Mouse (Mus musculus): Measurements from ENCODE around the gene Hapln2. TPM values are rescaled to one million over a fixed set of nuclear protein-coding genes. Genes with fewer than 3 reads are reported as not detected.

The Hapln2 gene
- polyA plus RNA-seq, 1 experiment from 2014 or later = not detected

DNA sequence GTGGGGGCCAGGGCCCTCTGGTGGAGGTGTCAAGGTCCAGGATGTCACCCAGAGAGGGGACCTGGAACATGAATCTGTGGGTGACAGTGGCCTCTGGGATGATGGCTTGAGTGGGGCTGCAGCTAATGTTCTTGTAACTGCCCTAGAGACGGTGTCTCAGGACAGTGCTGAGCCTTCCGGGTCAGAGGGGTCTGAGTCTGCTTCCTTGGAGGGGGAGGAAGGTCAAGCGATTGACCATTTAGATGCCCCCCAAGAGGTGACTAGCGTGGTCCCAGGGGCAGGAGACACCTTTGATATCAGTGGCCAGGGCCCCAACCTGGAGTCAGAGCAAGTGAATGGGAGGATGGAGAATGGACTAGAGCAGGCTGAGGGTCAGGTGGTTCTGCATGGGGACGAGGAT lies 47.9 kb downstream of the Hapln2 start:
- Histone ChIP-seq H3K4me3 (ENCODE audit: inconsistent target) (no peak overlapping the region), H3K36me3 (ENCODE audit: inconsistent target) (no peaks in the 10 kb centered on the region), H3K79me2 (ENCODE audit: inconsistent target) (no peaks in the 10 kb centered on the region), H3K27ac (no peak overlapping the region)
- 93% methylated on average over 5 of the region's 5 CpGs for WGBS (ENCODE audit: missing documents)

DNA sequence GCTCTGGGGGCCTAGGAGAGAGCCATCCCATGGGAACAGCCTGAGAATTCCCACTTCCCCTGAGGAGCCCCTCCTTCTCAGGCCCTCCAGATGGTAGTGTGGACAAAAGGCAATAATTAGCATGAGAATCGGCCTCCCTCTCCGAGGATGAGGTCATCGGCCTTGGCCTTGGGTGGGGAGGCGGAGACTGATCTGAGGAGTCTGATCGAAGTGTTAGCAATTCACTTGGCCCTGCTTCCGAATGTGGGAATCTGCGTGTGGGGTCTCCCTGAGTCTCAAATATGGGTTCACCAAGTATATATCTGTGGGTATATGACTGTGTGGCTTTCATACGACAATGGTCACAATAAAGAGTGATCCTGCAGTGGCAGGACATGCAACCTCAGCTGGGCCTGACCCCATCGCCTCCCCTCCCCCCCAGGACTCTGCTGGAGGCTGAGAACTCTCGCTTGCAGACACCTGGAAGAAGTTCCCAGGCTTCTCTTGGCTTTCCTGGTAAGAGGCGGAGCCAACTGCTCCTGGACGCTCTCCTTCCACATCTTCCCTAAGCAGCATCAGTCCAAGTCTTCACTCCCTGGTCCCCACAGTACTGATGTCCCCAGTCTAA lies 52.9 kb downstream of the Hapln2 start:
- H3K27ac ChIP-seq = no peak overlapping the region
- 93% methylated on average over 12 of the region's 12 CpGs for WGBS (ENCODE audit: missing documents)
- no peaks in the 10 kb centered on the region for H3K36me3 ChIP-seq (ENCODE audit: inconsistent target)
- H3K4me3 ChIP-seq (ENCODE audit: inconsistent target) = no peak overlapping the region
- no peaks in the 10 kb centered on the region for H3K79me2 ChIP-seq (ENCODE audit: inconsistent target)

DNA sequence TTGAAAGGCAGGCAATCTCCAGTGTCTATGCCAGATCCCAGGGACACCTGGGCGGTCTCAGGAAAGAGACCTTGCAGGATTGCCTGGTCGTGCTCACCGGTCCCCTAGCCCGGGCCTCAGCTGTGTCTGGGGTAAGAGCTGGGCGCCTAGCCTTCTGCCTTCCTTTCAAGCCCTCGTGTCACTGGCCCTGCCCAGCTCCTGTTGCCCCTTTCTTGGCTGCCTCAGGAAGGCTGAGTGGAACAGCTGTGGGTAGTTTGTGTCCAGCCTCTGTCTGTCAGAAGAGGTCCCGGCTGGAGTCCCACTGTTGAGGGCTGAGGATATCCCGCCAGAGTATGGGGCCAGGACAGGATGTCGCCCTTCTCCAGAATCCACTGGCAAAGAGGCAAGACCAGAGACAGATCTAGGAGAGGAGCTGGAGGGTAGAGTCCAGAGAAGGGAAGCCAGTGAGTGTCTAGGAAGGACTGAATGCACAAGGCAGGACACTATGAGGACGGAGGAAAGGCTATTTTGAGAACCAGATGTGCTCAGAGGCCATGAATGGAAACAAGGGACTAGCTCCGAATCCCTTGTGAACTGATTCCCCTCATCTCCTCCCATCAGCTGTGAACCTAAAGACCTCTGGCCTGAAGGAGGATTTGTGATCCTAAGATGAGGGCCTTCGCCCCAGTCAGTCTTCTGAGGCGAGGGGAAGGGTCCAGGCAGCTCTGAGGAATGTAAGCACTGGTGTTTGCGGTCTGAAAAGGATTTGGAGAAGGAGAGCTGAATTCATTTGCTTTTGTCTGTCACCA lies 53.6 kb downstream of the Hapln2 start:
- H3K27ac ChIP-seq = no peak overlapping the region
- 90% methylated on average over 14 of the region's 14 CpGs for WGBS (ENCODE audit: missing documents)

DNA sequence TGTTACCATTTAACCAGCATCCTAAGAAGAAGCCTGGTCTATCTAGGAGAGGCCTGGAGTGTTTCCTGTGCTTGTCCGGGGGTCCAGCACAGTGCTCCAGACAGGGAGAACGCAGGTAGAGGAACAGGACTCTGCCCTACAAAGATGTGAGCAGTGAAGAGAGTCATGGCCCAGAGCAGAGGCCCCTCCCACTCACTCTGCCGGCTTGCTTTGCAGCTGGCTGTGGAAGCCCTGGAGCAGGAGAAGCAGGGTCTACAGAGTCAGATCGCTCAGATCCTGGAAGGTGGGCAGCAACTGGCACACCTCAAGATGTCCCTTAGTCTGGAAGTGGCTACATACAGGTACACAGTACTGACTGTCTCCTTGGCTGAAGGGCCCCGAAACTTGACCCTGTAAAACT lies 54.6 kb downstream of the Hapln2 start:
- Histone ChIP-seq H3K79me2 (ENCODE audit: inconsistent target) (no peaks in the 10 kb centered on the region), H3K27ac (no peak overlapping the region), H3K4me3 (ENCODE audit: inconsistent target) (no peak overlapping the region), H3K36me3 (ENCODE audit: inconsistent target) (no peaks in the 10 kb centered on the region)
- 79% methylated on average over 5 of the region's 5 CpGs for WGBS (ENCODE audit: missing documents)

More for the DNA sequence above, 53.6 kb downstream of the Hapln2 start:
- Histone ChIP-seq H3K36me3 (ENCODE audit: inconsistent target) (no peaks in the 10 kb centered on the region), H3K79me2 (ENCODE audit: inconsistent target) (no peaks in the 10 kb centered on the region), H3K4me3 (ENCODE audit: inconsistent target) (no peak overlapping the region)

DNA sequence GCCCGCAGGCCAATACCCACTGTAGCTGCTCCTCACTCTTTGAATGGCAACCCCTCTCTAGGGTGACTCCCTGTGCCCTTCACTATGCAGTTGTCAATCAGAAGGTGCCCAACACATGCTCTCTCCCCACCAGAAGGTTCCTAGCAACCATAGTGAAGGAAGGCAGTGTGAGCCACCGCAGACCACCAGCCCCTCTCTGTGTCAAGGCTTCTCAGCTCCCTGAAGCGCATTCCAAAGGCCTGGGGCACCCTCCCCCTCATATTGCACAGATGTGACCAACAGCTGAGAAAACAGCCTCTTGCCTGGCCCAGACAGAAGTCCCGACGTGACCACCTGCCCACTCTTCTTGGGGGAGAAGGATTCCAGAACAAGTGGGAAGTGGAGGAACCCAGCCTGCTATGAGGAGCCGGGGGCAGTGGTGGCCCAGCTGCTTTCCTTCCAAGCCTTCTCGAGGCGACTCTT lies 55.1 kb downstream of the Hapln2 start:
- no peaks in the 10 kb centered on the region for H3K79me2 ChIP-seq (ENCODE audit: inconsistent target)
- no peak overlapping the region for H3K27ac ChIP-seq
- 82% methylated on average over 6 of the region's 8 CpGs for WGBS (ENCODE audit: missing documents)
- no peak overlapping the region for H3K4me3 ChIP-seq (ENCODE audit: inconsistent target)
- H3K36me3 ChIP-seq (ENCODE audit: inconsistent target) = no peaks in the 10 kb centered on the region

Other genes starting within 250 kb of the Hapln2 start
- gene Ntrk1, start 232.4 kb downstream of the Hapln2 start, polyA plus RNA-seq (2018) = not detected in 3 replicates
- gene Insrr, start 230.6 kb downstream of the Hapln2 start, polyA plus RNA-seq (2018) = not detected in 3 replicates
- gene Pear1, start 203.3 kb downstream of the Hapln2 start, polyA plus RNA-seq (2018) = 0.07 to 0.30 TPM in 2 of 3 replicates, not detected in the other
- gene Sh2d2a, start 180.8 kb downstream of the Hapln2 start, polyA plus RNA-seq (2018) = not detected in 3 replicates
- 21.8 to 30.4 TPM (median 26.0 TPM) in 3 replicates for gene Prcc, start 142.0 kb downstream of the Hapln2 start, polyA plus RNA-seq (2018)
- 101 to 165 TPM (median 143 TPM) in 3 replicates for gene Hdgf, start 121.3 kb downstream of the Hapln2 start, polyA plus RNA-seq (2018)
- 54.3 to 77.0 TPM (median 59.3 TPM) in 3 replicates for gene Mrpl24, start 108.1 kb downstream of the Hapln2 start, polyA plus RNA-seq (2018)
- 14.0 to 16.8 TPM (median 14.2 TPM) in 3 replicates for gene Isg20l2, start 97.3 kb downstream of the Hapln2 start, polyA plus RNA-seq (2018)
- 6.4 to 10.6 TPM (median 7.0 TPM) in 3 replicates for gene Rrnad1, start 96.9 kb downstream of the Hapln2 start, polyA plus RNA-seq (2018)
- gene Crabp2, start 78.9 kb downstream of the Hapln2 start, polyA plus RNA-seq (2018) = not detected in 3 replicates
- gene Nes, start 56.5 kb downstream of the Hapln2 start, polyA plus RNA-seq (2018) = 0.35 to 2.8 TPM (median 2.5 TPM) in 3 replicates
- not detected in 3 replicates for gene Bcan, start 27.4 kb downstream of the Hapln2 start, polyA plus RNA-seq (2018)
- gene Gpatch4, start 15.5 kb upstream of the Hapln2 start, polyA plus RNA-seq (2018) = 6.3 to 30.7 TPM (median 19.6 TPM) in 3 replicates
- gene Naxe, start 30.9 kb upstream of the Hapln2 start, polyA plus RNA-seq (2018) = 66.0 to 99.6 TPM (median 82.3 TPM) in 3 replicates
- not detected in 3 replicates for gene Ttc24, start 50.7 kb upstream of the Hapln2 start, polyA plus RNA-seq (2018)
- 2.5 to 4.1 TPM (median 3.7 TPM) in 3 replicates for gene Iqgap3, start 54.4 kb upstream of the Hapln2 start, polyA plus RNA-seq (2018)
- gene Mef2d, start 114.8 kb upstream of the Hapln2 start, polyA plus RNA-seq (2018) = 37.8 to 68.1 TPM (median 46.3 TPM) in 3 replicates
- gene Rhbg, start 227.1 kb upstream of the Hapln2 start, polyA plus RNA-seq (2018) = not detected in 3 replicates